Mouse (Mus musculus) thymus, postnatal 10 days (tissue): ENCODE data around the gene Adgrg2.

Experiments used
- DNase-seq, 2 experiments: peaks; one replicate each; pipeline ENCODE4 v3.0.0; 2021; ENCODE audit warnings: low spot score in 2 of 2

The Adgrg2 gene

DNA sequence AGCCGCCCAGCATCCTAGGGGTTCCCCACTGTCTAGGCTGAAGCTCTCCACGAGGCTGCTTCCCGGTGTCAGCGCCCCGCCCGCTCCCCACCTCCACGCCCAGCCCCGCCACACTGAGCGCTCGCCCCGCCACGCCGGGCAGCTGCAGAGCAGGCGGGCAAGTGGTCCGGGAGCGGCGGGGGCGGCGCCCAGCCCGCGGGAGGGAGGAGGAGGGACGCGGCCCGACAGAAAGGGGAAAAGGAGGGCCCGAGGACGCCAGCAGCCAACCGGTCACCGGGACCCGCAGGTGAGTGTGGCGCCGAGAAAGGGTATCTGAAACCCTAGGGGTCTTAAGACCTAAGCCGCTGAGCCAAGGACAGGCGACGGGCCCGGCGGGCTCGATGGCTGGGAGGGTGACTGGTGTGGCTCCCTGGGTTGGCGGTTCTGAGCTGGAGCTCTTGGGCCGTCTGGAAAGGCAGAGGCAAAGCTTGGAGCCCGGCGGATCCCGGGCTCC, at the start of gene Adgrg2:
Gene Adgrg2, plus strand, starts transcription at position 227 of the 493 bp plus-strand sequence.
- no peak for DNase-seq

DNA sequence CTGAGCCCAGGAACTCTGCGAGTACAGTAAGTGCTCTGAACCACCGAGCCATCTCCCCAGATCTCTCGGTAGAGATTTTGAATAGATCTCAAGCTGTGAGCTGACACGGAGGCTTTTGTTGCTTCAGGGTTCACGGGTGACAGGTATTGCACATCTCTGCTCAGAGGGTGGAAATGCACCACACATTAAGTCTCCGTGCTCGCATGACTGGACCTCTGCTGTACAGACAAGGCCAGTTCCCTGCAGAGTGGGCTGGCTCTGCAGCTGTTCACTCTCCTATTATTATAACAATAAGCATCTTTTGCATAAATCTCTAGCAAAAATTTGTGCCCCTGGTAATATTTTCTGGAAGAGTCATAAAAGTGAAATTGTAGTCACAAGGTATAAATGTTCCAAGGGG, 39.5 kb upstream of the Adgrg2 start:
- no peak for DNase-seq

DNA sequence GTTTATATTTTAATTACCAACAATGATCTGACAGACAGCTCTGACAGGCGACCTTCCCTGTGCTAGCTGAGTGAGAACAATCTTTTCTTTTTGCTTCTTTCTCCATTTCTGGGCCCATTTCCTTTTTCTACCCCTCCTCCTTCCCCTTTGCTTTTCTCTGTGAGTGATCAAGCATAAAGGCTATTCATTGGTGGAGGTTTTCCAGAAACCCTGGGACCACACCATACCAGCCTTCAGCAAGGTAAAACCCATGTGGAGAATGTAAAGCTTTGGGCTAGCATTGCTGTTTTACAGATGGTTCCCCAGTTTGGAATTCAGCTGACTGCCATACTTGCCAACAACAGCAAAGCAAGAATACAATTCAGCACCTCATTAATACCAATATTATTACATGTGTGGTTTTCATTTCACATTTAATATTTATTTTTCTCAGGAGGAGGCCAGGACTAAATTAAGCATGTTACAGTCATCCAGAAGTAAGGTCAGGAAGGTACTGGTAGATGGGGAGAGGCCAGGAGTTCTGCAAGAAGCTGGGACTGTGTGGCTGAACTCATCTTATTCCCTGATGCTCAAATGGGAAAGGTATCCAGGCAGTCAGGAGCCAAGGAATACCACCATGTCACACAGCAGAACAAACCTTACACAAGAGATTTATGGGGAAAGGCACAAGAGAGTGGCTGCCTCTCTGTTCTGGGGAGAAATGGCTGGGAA, 38.4 kb upstream of the Adgrg2 start:
- DNase-seq: no peak

DNA sequence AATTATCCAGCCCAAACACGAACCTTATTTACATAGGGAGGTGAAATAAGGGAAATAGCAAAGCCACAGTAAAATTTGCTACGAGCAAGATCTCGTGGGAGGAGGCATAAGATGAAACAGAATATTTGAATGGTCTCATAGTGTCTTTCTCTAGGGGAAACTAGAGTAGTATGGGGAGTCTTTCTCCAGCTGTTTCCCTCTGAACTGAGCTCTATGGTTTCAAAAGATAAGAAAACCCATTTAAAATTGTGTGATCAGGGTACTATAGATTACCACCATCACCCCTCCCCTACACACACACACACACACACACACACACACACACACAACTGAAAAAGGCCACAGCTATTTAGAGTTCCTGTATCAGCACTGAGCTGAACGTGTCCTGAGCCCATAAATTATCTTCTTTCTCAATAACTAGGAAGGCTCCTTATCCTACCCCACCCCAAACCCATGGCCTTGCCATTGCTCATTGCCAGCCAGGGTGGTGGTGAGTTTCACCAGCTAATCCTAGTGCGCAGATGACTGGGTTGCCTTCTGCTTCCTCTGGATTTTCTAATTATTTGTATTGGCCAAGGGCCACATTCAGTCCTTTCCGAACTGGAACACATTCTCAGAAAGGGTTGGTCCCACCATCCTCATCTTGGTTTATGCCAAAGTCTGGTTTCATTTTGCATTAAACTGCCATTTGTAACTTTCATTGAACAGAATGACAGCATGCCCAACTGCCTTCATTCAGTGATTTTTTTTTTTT, 5.6 kb upstream of the Adgrg2 start:
- DNase-seq: no peak

DNA sequence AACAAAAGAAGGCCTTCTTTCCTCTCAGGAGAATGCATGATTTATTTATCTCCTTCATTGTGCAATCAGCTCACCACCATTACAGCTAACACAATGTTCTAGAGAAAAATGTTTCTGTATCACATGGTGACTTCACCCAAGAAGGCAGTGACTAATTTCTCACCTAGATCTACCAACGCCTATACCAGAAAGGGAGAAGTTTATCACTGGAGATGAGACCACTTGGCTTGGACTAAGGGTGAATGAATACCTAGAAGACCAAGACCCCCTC, 5.1 kb upstream of the Adgrg2 start:
- DNase-seq: no peak

DNA sequence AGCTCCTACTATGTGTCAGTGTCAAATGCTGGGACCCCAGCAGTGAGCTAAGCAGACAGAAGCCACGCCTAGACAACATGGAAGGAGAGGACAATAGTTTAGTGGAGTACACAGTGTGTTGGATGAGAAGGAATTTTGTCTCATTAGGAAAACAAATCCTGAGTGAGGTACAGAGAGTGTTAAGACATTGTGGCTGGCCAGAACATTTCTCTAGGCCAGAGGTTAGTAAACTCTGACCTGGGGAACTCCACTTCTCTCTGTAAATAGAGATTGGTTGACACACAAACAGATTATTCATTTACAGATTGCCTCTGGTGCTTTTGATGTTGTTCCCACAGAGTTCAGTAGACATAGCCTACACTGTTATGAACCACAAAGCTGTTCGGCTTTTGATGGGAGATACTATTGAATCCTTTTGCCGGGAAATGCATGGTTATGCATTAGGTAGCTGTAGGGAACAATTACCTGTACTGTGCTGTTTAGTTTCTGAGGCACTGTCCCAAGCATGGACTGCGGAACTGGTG, 22.5 kb downstream of the Adgrg2 start:
- no peak for DNase-seq

DNA sequence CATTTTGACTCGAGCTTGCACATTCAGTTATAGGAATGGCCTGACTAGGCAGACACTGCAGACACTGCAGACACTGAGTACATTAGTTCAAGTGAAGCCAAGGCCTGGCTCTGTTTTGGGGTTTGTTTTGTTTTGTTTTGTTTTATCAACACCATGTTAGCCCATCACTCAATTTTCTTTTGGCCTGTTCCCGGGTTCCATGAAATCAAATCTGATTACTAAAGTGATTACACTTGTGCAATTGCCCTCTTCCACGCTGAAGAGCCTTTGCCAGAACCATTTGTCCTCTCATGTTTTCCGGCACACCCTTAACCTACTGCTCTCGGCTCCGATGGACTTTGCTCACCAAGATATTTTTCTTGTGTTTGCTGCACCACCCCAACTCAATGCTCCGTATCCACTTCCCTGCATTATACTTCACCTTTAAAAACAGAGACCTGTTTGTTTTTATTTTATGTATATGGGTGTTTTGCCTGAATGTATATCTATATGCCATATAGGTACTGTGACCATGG, 23.4 kb downstream of the Adgrg2 start:
- DNase-seq: no peak

DNA sequence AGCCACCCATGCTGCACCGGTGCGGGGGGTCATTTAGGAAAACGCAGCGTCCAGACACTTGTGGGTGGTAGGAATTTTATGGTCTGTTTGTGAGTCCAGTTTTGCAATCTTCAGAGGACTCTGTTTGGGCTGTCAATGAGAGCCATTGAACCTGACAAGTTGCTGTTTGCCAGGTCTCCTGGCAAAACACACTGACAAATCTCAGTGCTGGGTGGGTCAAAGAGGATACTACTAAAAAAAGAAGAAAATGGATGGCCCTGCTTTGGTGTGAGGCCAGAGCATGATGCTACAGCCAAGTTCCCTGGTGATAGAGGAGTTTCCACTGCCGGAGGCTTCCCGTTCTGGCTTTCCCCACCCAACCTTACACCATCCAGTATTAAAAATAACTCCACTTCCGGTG, 27.9 kb downstream of the Adgrg2 start:
- no peak for DNase-seq

DNA sequence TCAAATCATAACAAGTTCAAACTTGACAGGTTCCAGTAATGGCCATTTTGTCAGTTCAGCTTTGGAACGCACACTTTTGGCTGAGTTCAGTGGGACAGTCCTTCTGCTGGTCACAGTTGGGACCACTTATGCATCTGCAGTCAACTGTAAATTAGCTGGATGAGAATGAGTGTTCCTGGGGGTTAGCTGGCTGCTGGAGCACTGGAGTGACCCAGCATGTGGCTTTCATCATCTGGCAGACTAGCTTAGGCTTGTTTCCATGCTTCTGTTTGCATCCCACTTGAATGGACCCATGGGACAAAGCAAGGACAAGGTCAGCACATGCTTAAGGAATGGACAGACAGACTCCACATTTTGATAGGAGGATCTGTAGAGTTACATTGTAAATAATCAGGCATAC, 33.2 kb downstream of the Adgrg2 start:
- DNase-seq: no peak

DNA sequence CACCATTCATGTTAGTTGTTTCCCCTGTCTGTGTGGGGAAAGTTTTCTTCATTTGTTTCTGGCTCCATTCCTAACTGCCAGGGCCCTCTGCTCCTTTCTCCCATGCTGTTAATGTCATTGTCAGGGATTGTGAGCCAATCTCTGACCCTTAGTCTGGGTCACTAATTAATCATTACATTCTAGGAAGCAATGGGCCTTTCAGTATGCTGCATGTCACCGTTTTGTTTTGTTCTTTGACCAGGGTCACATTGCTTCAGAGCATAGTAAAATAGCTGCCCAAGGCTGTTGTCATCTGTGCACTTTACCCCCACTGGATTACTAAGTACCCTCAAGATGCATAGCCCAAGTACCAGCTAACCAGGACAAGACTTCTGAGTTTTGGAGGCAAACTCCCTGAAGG, 36.0 kb downstream of the Adgrg2 start:
- no peak for DNase-seq

DNA sequence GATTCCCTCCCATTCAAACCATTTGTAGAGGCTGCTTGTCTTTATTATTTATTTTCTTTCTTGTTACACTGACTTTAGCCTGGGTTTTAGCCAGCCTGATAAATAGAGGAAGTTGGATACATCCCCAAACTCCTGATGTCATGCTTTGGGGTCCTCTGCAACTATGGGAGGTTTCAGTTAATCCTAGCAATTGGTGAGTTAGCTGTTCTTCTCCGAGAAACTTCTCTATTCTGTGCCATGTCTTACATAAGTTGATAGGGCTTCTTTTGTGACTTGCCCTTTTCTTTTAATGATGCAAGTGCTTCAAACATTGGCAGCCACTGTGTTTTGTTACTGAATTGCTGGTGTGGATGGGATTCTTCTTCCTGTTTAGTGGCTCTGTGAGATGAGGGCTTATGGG, 36.4 kb downstream of the Adgrg2 start:
- no peak for DNase-seq

DNA sequence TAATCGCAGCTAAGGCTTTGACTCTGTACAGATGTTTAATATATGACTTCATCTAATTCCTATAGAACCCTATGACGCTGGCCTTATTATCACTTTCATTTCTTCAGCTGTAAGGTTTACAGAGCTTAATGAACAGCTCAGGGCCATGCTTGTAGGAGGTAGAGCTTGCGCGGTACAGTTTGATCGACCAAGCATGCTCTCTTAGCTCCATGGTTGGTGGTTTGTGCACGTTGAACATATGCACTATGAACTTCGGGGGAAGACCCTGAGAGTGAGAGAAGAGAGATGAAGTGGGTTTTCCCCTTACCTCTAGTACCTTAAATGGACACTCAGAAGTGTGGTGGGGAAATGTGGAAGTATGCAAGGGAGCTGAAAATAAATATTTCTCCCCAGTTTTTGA, 41.7 kb downstream of the Adgrg2 start:
- DNase-seq: no peak

DNA sequence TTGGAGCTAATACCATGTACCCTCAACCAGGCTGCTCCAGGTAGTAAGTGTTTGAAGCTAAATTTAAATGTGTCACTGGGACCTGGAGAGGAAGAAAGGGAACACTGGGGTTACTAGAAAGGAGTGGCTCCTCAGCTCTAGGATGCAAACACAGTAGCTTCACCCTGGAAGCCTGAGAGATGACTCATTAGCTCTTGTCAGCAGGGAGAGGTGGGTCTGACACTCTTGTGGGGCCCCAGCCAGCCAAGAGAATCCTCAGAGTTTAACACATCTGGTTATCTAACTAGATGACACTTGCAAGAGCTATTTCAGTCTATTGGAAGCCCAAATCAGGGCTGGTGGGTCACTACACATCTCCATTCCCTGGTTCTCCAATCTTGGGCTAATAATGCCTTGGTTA, 50.8 kb downstream of the Adgrg2 start:
- no peak for DNase-seq

DNA sequence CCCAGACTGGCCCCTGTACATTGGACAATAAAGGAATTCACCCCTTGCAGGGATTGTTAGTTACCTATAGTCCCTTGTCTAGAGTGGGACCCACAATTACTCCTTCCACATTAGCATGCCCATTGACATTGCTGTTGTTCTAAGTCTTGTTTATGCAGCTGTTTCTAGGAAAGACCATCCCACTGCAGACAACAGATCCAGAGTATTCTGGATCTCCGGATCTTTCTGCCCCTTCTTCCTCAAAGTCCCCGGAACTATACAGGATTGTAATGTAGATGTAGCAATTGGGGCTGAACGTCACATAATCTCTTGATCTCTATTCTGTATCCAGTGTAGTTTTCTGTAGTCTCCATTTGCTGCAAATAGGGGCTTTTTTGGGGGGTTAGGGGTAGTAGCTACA, 57.9 kb downstream of the Adgrg2 start:
- DNase-seq: no peak

DNA sequence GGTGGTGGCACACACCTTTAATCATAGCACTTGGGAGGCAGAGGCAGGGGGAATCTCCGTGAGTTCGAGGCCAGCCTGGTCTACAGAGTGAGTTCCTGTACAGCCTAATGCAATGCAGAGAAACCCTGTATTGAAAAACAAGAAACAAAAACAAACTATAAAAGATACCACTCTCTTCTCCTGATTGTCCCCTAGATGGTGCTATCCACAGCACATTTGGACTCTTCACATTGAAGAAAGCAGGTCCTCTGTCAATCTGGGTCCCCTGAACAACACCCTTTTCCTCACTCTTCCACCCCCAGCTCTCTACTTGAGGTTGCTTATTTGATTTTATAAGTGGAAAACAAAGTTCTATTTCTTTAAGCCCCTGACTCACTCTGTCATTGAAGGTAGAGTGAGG, 58.9 kb downstream of the Adgrg2 start:
- no peak for DNase-seq

DNA sequence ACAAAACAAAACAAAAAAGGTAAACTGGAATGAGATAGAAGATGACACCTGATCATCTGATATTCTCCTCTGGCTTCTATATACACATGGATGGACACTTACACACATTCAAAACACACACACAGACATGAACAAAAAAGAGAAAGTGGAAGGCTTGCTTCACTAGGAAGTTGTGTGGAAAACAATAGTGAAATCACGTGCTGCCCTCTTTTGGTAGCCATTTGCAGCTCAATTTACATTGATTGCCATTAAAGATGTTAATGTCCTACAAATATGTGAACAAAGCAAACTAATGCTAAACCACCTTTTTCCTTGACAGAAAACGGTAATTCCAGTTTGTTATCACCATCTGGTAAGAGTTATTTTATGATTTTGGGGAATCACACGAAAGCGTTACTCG, 65.2 kb downstream of the Adgrg2 start:
- DNase-seq: no peak

DNA sequence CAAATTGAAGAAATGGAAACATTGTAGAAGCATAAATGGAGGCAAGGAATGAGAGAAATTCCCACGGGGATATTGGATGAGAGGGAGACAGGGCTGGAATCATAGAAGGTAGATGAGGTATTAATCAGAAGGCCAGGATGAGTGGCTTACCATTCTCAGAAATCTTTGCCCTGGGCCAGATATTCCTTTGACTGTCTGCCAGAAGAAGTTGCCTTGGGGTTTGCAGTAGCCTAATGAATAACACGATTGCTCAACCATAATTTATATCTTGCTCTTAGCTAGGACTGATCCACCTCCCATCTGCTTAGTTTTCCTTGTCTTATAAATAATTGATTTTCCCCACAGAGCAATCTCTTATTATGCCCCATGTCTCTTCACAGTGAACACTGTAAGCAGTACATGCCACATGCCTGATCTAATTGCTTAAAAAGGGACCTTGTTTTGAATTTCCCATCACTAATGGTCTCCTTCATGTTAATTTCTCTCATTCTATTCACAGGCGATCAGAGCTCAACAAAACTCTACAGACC, 80.8 kb downstream of the Adgrg2 start:
- DNase-seq: no peak

DNA sequence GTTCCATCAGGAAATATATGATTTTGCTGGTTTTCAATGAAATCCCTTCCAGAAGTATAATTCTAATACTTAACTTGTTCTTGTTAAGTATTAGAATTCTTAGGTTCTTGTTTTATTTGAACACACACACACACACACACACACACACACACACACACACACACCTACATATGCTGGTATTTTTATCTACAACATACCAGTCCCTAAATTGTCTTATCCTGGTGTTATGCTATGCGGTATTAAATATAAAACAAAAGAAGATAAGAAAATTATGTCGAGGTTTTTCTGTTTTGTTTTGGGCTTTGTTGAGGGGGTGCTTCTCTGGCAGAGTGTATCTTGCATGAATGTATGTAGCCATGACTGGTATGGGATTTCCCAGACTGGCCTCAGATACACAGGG, 99.3 kb downstream of the Adgrg2 start:
- DNase-seq: no peak

DNA sequence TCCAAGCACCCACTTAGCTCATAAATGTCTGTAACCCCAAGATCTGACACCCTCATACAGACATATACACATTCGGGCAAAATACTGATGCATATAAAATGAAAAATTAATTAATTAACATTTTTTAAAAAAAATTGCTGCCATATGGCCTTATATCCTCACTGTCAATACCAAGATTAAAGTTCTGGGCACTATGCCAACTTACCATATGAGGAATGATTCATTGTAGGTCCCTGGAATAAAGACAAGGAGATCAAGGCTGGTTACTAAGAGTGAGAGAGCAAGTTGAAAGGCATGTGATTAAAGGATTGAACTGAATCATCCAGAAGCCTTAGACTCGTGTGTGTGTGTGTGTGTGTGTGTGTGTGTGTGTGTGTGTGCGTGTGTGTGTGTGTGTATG, 103.8 kb downstream of the Adgrg2 start:
- no peak for DNase-seq

DNA sequence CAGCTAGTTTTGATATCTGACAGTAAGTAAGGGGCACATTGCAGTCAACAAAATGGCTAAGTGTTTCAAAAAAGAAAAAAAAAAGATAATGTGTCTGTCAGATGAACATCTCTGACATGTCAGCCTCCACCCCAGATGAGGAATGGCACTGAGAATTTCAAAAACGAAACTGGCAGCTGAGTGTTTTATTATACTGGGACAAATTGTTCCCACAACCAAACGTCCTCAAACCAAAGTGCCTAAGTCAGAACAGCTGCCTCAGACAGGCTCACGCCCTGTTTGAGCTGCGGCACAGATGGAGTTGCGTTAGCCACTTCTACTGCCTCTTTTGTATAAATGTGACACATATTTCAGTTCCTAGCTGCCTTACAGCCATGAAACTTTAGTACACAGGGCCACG, 104.4 kb downstream of the Adgrg2 start:
- no peak for DNase-seq

DNA sequence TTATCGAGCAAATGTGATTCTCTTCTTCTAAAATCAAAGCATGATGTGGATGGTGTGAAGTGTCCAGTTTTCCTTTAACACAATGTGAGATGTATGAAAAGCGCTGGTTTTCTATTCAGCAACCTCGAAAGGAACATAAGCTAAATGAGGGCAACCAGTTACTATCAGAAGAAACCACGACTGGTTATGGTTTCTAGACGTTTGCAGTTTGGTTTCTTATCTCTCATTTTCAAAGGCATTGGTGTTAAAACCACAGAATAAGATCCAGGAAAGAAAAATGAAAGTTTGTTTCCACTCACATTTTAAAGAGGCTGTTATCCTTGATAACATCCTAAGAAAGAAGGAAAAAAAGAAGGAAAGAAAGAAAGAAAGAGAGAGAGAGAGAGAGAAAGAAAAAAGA, 106.0 kb downstream of the Adgrg2 start:
- no peak for DNase-seq

DNA sequence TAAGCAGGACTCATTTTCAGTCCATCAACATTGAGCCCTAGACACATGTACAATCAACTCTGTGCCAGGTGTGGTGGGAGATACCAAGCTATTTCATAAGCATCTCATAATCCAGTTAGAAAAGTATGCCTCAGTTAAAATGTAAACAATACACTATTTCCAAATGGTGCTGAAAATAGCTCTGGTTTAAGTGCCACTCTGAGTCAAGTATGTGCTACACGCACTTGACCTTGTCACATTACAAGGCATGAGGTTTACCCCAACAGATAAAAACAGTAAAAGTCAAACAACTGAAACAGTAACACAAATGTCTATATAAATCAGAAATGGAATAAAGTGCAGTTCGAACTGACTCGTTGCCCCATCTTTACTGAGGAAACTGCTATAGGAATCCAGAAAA, 110.6 kb downstream of the Adgrg2 start:
- no peak for DNase-seq

DNA sequence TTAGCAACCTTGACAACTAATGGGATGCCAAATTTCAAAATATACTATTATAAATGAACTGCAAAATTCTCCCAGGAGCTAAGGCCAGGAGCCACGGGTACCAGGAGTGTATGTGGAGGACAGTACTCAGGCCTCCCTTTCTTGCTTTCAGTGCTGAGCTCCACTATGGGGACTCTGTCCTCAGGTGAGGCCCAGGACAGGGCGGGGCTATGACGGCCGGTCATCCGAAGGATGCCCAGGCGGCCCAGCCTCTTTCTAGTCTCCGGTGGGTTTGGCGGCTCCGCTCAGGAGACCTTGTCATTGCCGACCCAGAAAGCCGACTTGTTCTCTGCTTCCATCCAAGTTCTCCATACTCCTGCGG, 111.2 kb downstream of the Adgrg2 start:
- DNase-seq: no peak
